Mouse (Mus musculus): ENCODE results near the gene Ptger4. TPM values are rescaled to one million over a fixed set of nuclear protein-coding genes. Genes with fewer than 3 reads are reported as not detected.

Gene Ptger4
- total and polyA plus RNA-seq, 3 experiments: 3.5 to 5.7 TPM; not detected in 1

- no peaks in the 10 kb centered on the region for H3K36me3 ChIP-seq (ENCODE audit: control insufficient read depth in 1 of 2, insufficient read depth in 2 of 2, low read length in 2 of 2)
- no peak overlapping the region for H3K4me3 ChIP-seq (ENCODE audit: control insufficient read depth in 1 of 2, insufficient read depth in 1 of 2, low read depth in 2 of 2, low read length in 2 of 2)
- no peak for DNase-seq (ENCODE audit: low read depth, low spot score)
- no peaks in the 10 kb centered on the region for H3K4me1 ChIP-seq (ENCODE audit: control insufficient read depth in 1 of 2, insufficient read depth in 2 of 2, low read length in 2 of 2)
- no peak for TF ChIP-seq GATA1 (IDR thresholded peaks at IDR 0.05; ENCODE audit: low read depth, low read length)
- no peak for TF ChIP-seq USF2 (IDR thresholded peaks at IDR 0.05; ENCODE audit: borderline replicate concordance in 1 of 2, insufficient read depth in 1 of 2, low read depth in 1 of 2, low read length in 2 of 2)
- TF ChIP-seq TCF12 (IDR thresholded peaks at IDR 0.05; ENCODE audit: low read depth, low read length): no peak
- TF ChIP-seq KAT2A (conservative IDR thresholded peaks at IDR 0.05; ENCODE audit: low read depth, low read length): no peak
- no peaks in the 10 kb centered on the region for H3K9me3 ChIP-seq (replicated peaks; ENCODE audit: insufficient read depth, low read length)
- no peak overlapping the region for H3K9ac ChIP-seq (ENCODE audit: control insufficient read depth, low read depth, low read length, poor library complexity, severe bottlenecking)
- no peaks in the 10 kb centered on the region for H3K79me2 ChIP-seq (ENCODE audit: control insufficient read depth, insufficient read depth, low read length, poor library complexity)
- H3K27me3 ChIP-seq (ENCODE audit: control insufficient read depth in 1 of 2, insufficient read depth in 2 of 2, low read length in 2 of 2): no peaks in the 10 kb centered on the region; a peak in 2 of 4 replicates
- H3K27ac ChIP-seq (ENCODE audit: control insufficient read depth, low read depth, low read length): no peak overlapping the region
These were observed 35.8 kb upstream of the Ptger4 start for GRCm38 (mm10) chr15:5279831-5280230.

DNA sequence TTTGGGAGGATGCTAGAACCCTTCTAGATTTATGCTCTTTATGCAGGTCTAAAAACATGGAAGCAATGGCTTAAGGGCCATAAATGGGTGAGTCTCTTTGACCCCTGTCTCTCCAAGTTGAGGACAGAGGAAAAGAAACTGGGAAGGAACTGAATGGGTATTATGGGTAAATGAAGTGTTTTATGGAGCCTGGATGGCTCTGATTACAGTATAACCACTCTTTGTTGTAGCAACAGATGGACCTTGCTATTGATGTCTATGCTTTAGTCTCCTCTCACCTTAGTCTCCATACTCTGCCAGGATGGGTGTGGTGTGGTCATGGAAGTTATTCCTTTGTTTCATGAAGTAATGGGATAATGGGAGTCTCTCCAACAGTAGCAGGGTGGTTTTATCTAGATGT lies 34.5 kb upstream of the Ptger4 start:
- H3K4me3 ChIP-seq (ENCODE audit: control insufficient read depth in 1 of 2, insufficient read depth in 1 of 2, low read depth in 2 of 2, low read length in 2 of 2): no peak overlapping the region
- H3K27me3 ChIP-seq (ENCODE audit: control insufficient read depth in 1 of 2, insufficient read depth in 2 of 2, low read length in 2 of 2): no peaks in the 10 kb centered on the region; a peak in 1 of 4 replicates
- TF ChIP-seq MYC (IDR thresholded peaks at IDR 0.05; ENCODE audit: low read depth, low read length) (no peak), MAZ (IDR thresholded peaks at IDR 0.05; ENCODE audit: low read depth, low read length) (no peak), MEF2A (IDR thresholded peaks at IDR 0.05; ENCODE audit: extremely low read depth, insufficient replicate concordance, low read depth, low read length, poor library complexity, severe bottlenecking) (no peak), RCOR1 (IDR thresholded peaks at IDR 0.05; ENCODE audit: low read depth, low read length) (no peak), E2F4 (IDR thresholded peaks at IDR 0.05; ENCODE audit: borderline replicate concordance, low read depth, low read length) (no peak), KAT2A (conservative IDR thresholded peaks at IDR 0.05; ENCODE audit: low read depth, low read length) (no peak), MAFK (IDR thresholded peaks at IDR 0.05; ENCODE audit: borderline replicate concordance, low read depth, low read length) (no peak), TBP (IDR thresholded peaks at IDR 0.05; ENCODE audit: low read depth, low read length) (no peak), MXI1 (IDR thresholded peaks at IDR 0.05; ENCODE audit: low read depth, low read length) (no peak), TAL1 (IDR thresholded peaks at IDR 0.05; ENCODE audit: low read length) (no peak), USF2 (IDR thresholded peaks at IDR 0.05; ENCODE audit: borderline replicate concordance in 1 of 2, insufficient read depth in 1 of 2, low read depth in 1 of 2, low read length in 2 of 2) (no peak), SIN3A (IDR thresholded peaks at IDR 0.05; ENCODE audit: low read length) (no peak), ZNF384 (IDR thresholded peaks at IDR 0.05; ENCODE audit: low read depth, low read length) (no peak), GATA1 (IDR thresholded peaks at IDR 0.05; ENCODE audit: low read depth, low read length) (no peak), NELFE (IDR thresholded peaks at IDR 0.05; ENCODE audit: low read depth, low read length) (no peak), GABPA (IDR thresholded peaks at IDR 0.05; ENCODE audit: low read depth, low read length) (no peak)
- no peak overlapping the region for H3K9ac ChIP-seq (ENCODE audit: control insufficient read depth, low read depth, low read length, poor library complexity, severe bottlenecking)
- H3K27ac ChIP-seq (ENCODE audit: control insufficient read depth, low read depth, low read length): no peak overlapping the region
- H3K4me1 ChIP-seq (ENCODE audit: control insufficient read depth in 1 of 2, insufficient read depth in 2 of 2, low read length in 2 of 2): no peaks in the 10 kb centered on the region
- H3K9me3 ChIP-seq (replicated peaks; ENCODE audit: insufficient read depth, low read length): no peaks in the 10 kb centered on the region
- DNase-seq (ENCODE audit: low read depth, low spot score): no peak
- H3K36me3 ChIP-seq (ENCODE audit: control insufficient read depth in 1 of 2, insufficient read depth in 2 of 2, low read length in 2 of 2): no peaks in the 10 kb centered on the region
- no peaks in the 10 kb centered on the region for H3K79me2 ChIP-seq (ENCODE audit: control insufficient read depth, insufficient read depth, low read length, poor library complexity)
